Mouse (Mus musculus): Measurements from ENCODE around the gene Wdr18. TPM values are rescaled to one million over a fixed set of nuclear protein-coding genes. Genes with fewer than 3 reads are reported as not detected.

Gene Wdr18
- polyA plus RNA-seq, 1 experiment from 2014 or later = 107 TPM

DNA sequence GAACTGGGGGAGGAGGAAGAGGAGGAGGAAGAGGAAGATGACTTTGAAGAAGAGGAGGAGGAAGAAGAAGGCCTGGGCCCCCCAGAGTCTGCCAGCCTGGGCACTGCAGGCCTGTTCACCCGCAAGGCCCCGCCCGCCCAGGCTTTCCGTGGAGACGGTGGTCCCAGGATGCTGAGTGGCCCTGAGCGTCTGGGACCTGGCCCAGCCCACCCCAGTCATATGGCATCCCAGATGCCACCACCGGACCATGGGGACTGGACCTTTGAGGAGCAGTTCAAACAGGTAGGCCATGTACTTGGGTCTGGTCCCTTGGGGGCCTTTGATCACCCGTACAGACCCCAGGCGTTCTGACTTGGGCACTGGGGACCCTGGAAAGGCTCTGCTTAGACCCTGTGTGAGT, 28.2 kb upstream of the Wdr18 start:
- H3K9me3 ChIP-seq (ENCODE audit: control insufficient read depth, low read depth, low read length) = no peaks in the 10 kb centered on the region
- 82% methylated on average over 9 of the region's 9 CpGs for WGBS
- peaks cover 52% of the 10 kb centered on the region for H3K4me1 ChIP-seq (ENCODE audit: control insufficient read depth, insufficient read depth, low read length)
- no peak overlapping the region for H3K9ac ChIP-seq (replicated peaks; ENCODE audit: low read depth, low read length)
- H3K36me3 ChIP-seq (ENCODE audit: control insufficient read depth, insufficient read depth, low read length) = peaks cover 22% of the 10 kb centered on the region
- H3K27ac ChIP-seq (ENCODE audit: low read length) = no peak overlapping the region
- ATAC-seq (ENCODE audit: insufficient number of reproducible peaks, insufficient read depth, low FRiP score, low read depth) = no peak
- H3K4me2 ChIP-seq (replicated peaks; ENCODE audit: low read depth, low read length) = no peak overlapping the region
- H3K27me3 ChIP-seq (ENCODE audit: control insufficient read depth, insufficient read depth, low read length) = no peaks in the 10 kb centered on the region
- no peak overlapping the region for H3K4me3 ChIP-seq (ENCODE audit: low read depth, low read length)

DNA sequence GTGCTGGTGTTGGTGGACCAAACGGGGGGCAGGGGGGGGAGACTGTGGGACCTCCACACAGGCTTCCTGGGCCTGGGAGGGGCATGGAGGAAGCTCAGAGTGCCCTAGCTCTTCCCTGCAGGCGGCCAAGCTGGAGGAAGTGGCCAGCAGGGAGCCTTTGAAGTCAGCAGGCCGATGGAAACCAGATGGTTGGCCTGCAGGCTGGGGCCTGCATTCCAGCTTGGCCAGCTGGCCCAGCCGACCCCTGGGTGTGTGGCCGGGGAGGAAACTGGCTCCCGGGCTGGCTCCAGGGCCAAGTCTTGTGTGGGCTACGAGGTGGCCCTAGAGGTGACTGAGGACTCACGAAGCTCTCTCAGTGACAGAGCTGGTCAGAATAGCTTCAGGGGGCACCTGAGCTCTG, 27.2 kb upstream of the Wdr18 start:
- Histone ChIP-seq H3K4me1 (ENCODE audit: control insufficient read depth, insufficient read depth, low read length) (peaks cover 58% of the 10 kb centered on the region), H3K9ac (replicated peaks; ENCODE audit: low read depth, low read length) (no peak overlapping the region), H3K9me3 (ENCODE audit: control insufficient read depth, low read depth, low read length) (no peaks in the 10 kb centered on the region), H3K27ac (ENCODE audit: low read length) (peak overlapping the region; percentile 55; the same call in 1 of the 2 replicates), H3K4me2 (replicated peaks; ENCODE audit: low read depth, low read length) (no peak overlapping the region), H3K4me3 (ENCODE audit: low read depth, low read length) (no peak overlapping the region), H3K27me3 (ENCODE audit: control insufficient read depth, insufficient read depth, low read length) (no peaks in the 10 kb centered on the region), H3K36me3 (ENCODE audit: control insufficient read depth, insufficient read depth, low read length) (peaks cover 26% of the 10 kb centered on the region)
- 19% methylated on average over 8 of the region's 8 CpGs for WGBS
- ATAC-seq (ENCODE audit: insufficient number of reproducible peaks, insufficient read depth, low FRiP score, low read depth) = no peak; the same call in 1 of the 2 replicates

DNA sequence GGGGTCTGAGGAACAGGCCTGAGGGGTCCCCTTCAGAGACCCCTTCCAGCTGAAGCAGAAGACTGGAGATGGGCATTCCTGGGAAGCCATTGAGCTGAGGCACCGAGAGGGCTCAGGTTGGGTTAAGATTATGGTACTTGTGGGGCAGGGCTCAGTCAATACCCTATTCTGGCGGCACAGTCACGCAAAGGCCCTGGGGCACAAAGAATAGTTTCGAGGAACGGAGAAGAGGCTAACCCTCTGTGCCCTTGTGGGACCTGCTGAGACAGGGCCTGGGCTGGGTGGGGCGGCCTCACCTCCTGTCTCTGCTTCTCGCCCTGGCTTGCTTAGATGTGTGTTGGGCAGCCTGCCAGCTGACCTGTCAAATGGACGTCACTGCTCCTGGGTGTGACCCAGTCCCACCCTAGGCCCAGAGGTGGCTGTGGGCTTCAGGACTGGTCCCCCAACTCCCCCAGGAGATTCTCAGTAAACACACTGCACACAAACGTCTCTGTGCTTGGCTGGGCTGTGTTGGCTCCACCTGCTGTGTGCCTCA, 26.7 kb upstream of the Wdr18 start:
- Histone ChIP-seq H3K4me3 (ENCODE audit: low read depth, low read length) (no peak overlapping the region), H3K4me2 (replicated peaks; ENCODE audit: low read depth, low read length) (no peak overlapping the region), H3K9ac (replicated peaks; ENCODE audit: low read depth, low read length) (no peak overlapping the region), H3K27me3 (ENCODE audit: control insufficient read depth, insufficient read depth, low read length) (no peaks in the 10 kb centered on the region), H3K27ac (ENCODE audit: low read length) (peak overlapping the region; percentile 55; the same call in 1 of the 2 replicates), H3K9me3 (ENCODE audit: control insufficient read depth, low read depth, low read length) (no peaks in the 10 kb centered on the region), H3K4me1 (ENCODE audit: control insufficient read depth, insufficient read depth, low read length) (peaks cover 58% of the 10 kb centered on the region), H3K36me3 (ENCODE audit: control insufficient read depth, insufficient read depth, low read length) (peaks cover 31% of the 10 kb centered on the region)
- WGBS = 60% methylated on average over 9 of the region's 9 CpGs
- no peak for ATAC-seq (ENCODE audit: insufficient number of reproducible peaks, insufficient read depth, low FRiP score, low read depth)

DNA sequence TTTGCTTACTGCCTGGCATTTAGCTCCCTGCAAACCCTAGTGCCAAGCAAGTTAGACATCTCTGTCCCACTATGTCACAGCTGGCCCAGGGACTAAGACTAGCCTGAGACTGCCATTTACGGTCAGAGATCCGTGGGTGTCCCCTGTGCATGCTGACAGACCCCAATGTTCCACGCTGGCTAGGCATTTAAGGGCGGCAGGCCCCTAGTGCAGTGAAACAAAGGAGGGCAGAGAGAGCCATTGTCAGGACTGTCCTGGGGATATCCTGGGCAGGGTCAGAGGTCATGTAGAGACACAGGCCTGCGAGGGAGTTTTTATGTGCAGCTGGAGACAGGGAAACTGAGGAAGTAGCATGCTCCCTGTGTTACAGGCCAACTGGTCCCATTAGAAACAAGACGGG, 26.1 kb upstream of the Wdr18 start:
- Histone ChIP-seq H3K27ac (ENCODE audit: low read length) (0 out of 2 replicates have a peak overlapping the region, but pooled peaks have one; percentile 55), H3K4me3 (ENCODE audit: low read depth, low read length) (no peak overlapping the region), H3K9me3 (ENCODE audit: control insufficient read depth, low read depth, low read length) (no peaks in the 10 kb centered on the region), H3K4me1 (ENCODE audit: control insufficient read depth, insufficient read depth, low read length) (peaks cover 57% of the 10 kb centered on the region), H3K27me3 (ENCODE audit: control insufficient read depth, insufficient read depth, low read length) (no peaks in the 10 kb centered on the region), H3K36me3 (ENCODE audit: control insufficient read depth, insufficient read depth, low read length) (peaks cover 35% of the 10 kb centered on the region), H3K4me2 (replicated peaks; ENCODE audit: low read depth, low read length) (no peak overlapping the region), H3K9ac (replicated peaks; ENCODE audit: low read depth, low read length) (no peak overlapping the region)
- WGBS = 73% methylated on average over 6 of the region's 6 CpGs
- no peak for ATAC-seq (ENCODE audit: insufficient number of reproducible peaks, insufficient read depth, low FRiP score, low read depth)

DNA sequence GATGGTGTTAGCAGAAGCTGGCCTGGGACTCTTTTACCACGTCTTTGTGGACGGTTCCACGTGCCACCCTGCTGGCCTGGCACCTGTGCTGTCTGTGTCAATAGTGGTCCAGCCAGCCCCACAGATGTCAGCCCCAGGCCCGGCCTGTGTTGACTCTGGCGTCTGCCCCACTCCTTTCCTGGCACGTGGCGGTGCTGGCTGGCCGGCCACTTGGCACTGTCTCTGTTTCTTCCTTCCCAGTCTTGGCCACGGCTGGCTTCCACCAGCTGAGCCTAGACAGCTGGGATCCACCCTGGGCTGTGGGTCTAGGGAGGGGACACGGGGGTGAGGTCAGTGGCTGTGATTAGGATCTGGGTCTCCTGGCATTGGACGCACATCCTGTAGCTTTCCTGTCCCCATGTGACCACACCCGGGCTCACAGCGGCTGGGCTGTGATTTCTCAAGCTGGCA, 25.7 kb upstream of the Wdr18 start:
- no peak for ATAC-seq (ENCODE audit: insufficient number of reproducible peaks, insufficient read depth, low FRiP score, low read depth)
- H3K9ac ChIP-seq (replicated peaks; ENCODE audit: low read depth, low read length) = 0 out of 2 replicates have a peak overlapping the region, but pooled peaks have one; percentile 1
- peaks cover 52% of the 10 kb centered on the region for H3K4me1 ChIP-seq (ENCODE audit: control insufficient read depth, insufficient read depth, low read length)
- H3K36me3 ChIP-seq (ENCODE audit: control insufficient read depth, insufficient read depth, low read length) = peaks cover 37% of the 10 kb centered on the region
- WGBS = 59% methylated on average over 13 of the region's 13 CpGs
- no peaks in the 10 kb centered on the region for H3K27me3 ChIP-seq (ENCODE audit: control insufficient read depth, insufficient read depth, low read length)
- no peaks in the 10 kb centered on the region for H3K9me3 ChIP-seq (ENCODE audit: control insufficient read depth, low read depth, low read length)
- 0 out of 2 replicates have a peak overlapping the region, but pooled peaks have one; percentile 55 for H3K27ac ChIP-seq (ENCODE audit: low read length)
- no peak overlapping the region for H3K4me2 ChIP-seq (replicated peaks; ENCODE audit: low read depth, low read length)
- no peak overlapping the region for H3K4me3 ChIP-seq (ENCODE audit: low read depth, low read length)

DNA sequence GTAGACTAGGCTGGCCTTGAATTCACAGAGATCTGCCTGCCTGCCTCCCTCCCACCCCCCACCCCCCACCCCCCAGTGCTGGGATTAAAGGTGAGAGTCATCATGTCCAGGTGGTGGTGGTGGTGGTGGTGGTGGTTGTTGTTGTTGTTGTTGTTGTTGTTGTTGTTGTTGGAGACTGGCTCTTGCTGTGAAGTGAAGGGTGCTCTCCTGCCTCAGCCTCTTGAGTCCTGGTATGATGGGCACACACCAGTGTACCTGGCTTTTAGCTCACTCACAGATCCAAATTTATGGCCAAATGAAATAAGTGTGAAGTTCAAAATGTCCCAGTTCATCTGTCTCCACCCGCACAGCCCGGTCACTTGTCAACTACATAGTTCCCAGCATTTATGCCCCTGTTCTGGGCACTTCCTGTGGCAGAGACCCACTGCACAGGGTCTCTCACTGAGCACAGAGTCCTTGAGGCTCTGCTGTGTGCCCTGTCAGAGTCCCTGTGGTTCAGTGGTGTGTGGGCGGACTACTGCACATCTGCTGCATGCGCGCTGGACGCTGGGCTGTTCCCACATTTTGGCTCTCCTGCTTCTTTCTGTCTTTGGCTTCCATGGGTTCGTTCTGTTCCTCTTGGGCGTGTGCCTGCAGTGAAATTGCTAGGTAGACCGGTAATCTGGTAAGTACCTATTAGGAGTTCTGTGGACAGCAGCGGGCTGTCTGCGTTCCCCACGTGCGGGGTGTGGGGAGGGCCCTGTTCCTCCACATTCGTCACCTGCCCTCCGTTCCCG, 25.0 kb upstream of the Wdr18 start:
- H3K27me3 ChIP-seq (ENCODE audit: control insufficient read depth, insufficient read depth, low read length) = no peaks in the 10 kb centered on the region
- no peaks in the 10 kb centered on the region for H3K9me3 ChIP-seq (ENCODE audit: control insufficient read depth, low read depth, low read length)
- H3K36me3 ChIP-seq (ENCODE audit: control insufficient read depth, insufficient read depth, low read length) = peaks cover 37% of the 10 kb centered on the region
- WGBS = 83% methylated on average over 16 of the region's 16 CpGs
- H3K9ac ChIP-seq (replicated peaks; ENCODE audit: low read depth, low read length) = no peak overlapping the region
- no peak overlapping the region for H3K4me3 ChIP-seq (ENCODE audit: low read depth, low read length)
- H3K4me1 ChIP-seq (ENCODE audit: control insufficient read depth, insufficient read depth, low read length) = peaks cover 48% of the 10 kb centered on the region
- no peak overlapping the region for H3K4me2 ChIP-seq (replicated peaks; ENCODE audit: low read depth, low read length)
- no peak for ATAC-seq (ENCODE audit: insufficient number of reproducible peaks, insufficient read depth, low FRiP score, low read depth)
- no peak overlapping the region for H3K27ac ChIP-seq (ENCODE audit: low read length)

DNA sequence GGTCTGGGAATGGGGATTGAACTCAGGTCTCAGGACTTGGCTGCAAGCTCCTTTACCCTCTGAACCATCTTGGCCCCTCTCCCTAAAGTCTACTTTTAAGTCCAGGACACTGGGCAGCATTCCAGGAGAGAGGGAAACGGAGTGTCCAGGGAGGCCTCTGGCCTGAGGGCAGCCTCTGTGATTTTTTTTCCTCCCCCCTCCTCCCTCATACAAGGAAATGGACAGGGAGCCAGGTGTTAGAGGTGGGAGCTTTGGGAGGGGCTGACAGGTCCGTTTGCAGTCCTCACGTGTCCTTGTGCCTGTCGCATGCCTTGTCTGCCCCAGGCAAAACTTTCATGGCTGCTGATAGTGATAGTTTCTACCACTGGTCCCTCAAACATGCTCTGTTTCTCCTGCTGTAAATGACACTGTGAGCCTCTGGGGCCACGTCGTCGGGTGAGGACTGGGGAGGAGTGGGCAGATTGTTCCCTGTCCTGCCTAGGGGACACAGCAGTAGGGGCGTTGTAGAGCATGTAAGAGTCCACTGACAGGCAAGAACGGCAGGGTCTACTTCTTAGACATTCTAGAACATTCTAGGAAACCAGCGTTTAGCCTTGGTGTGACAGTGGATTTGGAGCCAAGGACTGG, 23.6 kb upstream of the Wdr18 start:
- H3K9me3 ChIP-seq (ENCODE audit: control insufficient read depth, low read depth, low read length) = no peaks in the 10 kb centered on the region
- no peak overlapping the region for H3K9ac ChIP-seq (replicated peaks; ENCODE audit: low read depth, low read length)
- ATAC-seq (ENCODE audit: insufficient number of reproducible peaks, insufficient read depth, low FRiP score, low read depth) = no peak

DNA sequence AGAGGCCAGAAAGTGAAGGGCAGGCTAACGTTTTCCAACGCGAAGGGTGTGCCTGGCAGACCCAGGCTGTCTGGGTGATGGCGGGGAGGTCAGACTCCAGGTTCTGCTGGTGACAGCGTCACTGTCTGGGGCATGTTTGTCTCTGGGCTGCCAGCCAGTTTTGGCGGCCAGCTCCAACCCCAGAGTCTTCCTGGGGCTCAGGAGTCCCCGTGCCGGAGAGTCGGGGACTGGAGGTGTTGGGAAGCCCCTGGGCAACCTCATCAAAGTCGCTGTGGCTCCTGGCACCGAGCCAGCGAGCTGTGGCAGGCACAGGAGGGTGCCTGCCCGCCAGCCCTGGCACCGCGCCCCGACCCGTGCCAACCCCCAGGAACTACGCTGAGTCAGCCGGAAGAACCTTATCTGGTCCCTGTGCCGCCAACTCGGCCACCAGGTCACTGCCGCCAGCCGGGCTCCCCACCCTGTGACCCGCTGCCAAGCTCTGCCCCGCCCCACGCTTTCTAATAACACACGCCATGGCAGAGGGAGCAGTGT, 23.0 kb upstream of the Wdr18 start:
- Histone ChIP-seq H3K36me3 (ENCODE audit: control insufficient read depth, insufficient read depth, low read length) (peaks cover 33% of the 10 kb centered on the region), H3K4me2 (replicated peaks; ENCODE audit: low read depth, low read length) (no peak overlapping the region), H3K27me3 (ENCODE audit: control insufficient read depth, insufficient read depth, low read length) (no peaks in the 10 kb centered on the region), H3K4me1 (ENCODE audit: control insufficient read depth, insufficient read depth, low read length) (peaks cover 43% of the 10 kb centered on the region), H3K27ac (ENCODE audit: low read length) (peak overlapping the region; percentile 52; the same call in 1 of the 2 replicates), H3K4me3 (ENCODE audit: low read depth, low read length) (no peak overlapping the region), H3K9me3 (ENCODE audit: control insufficient read depth, low read depth, low read length) (no peaks in the 10 kb centered on the region), H3K9ac (replicated peaks; ENCODE audit: low read depth, low read length) (no peak overlapping the region)
- 66% methylated on average over 27 of the region's 27 CpGs for WGBS
- ATAC-seq (ENCODE audit: insufficient number of reproducible peaks, insufficient read depth, low FRiP score, low read depth) = no peak; the same call in 1 of the 2 replicates

More for the DNA sequence above, 23.6 kb upstream of the Wdr18 start:
- H3K4me2 ChIP-seq (replicated peaks; ENCODE audit: low read depth, low read length) = no peak overlapping the region
- peaks cover 47% of the 10 kb centered on the region for H3K4me1 ChIP-seq (ENCODE audit: control insufficient read depth, insufficient read depth, low read length)
- peak overlapping the region; percentile 52; the same call in 1 of the 2 replicates for H3K27ac ChIP-seq (ENCODE audit: low read length)
- no peaks in the 10 kb centered on the region for H3K27me3 ChIP-seq (ENCODE audit: control insufficient read depth, insufficient read depth, low read length)
- H3K4me3 ChIP-seq (ENCODE audit: low read depth, low read length) = no peak overlapping the region
- peaks cover 36% of the 10 kb centered on the region for H3K36me3 ChIP-seq (ENCODE audit: control insufficient read depth, insufficient read depth, low read length)
- 64% methylated on average over 10 of the region's 10 CpGs for WGBS
